Mouse (Mus musculus): ENCODE data around the gene Gm37240. TPM values are rescaled to one million over a fixed set of nuclear protein-coding genes. Genes with fewer than 3 reads are reported as not detected.

Gene Gm37240
- polyA plus RNA-seq, 1 experiment, result not detected

- TF ChIP-seq POLR2A (IDR thresholded peaks at IDR 0.05; ENCODE audit: borderline replicate concordance, low read depth, low read length), result no peak
- no peak for TF ChIP-seq CTCF (IDR thresholded peaks at IDR 0.05; ENCODE audit: low read depth, low read length)
- no peak overlapping the region for H3K27ac ChIP-seq (ENCODE audit: insufficient read depth, low read depth, low read length)
- H3K4me3 ChIP-seq (ENCODE audit: insufficient read depth, low read length), result no peak overlapping the region
- peaks cover 22% of the 10 kb centered on the region for H3K4me1 ChIP-seq (ENCODE audit: control insufficient read depth, insufficient read depth, low read length)
Observed at GRCm38 (mm10) chr3:84770518-84770917, 1116.8 kb downstream of the Gm37240 start.

- H3K4me1 ChIP-seq (ENCODE audit: control insufficient read depth, insufficient read depth, low read length), result peaks cover 22% of the 10 kb centered on the region
- H3K27ac ChIP-seq (ENCODE audit: insufficient read depth, low read depth, low read length), result no peak overlapping the region
- TF ChIP-seq CTCF (IDR thresholded peaks at IDR 0.05; ENCODE audit: low read depth, low read length) (0 out of 2 replicates have a peak, but pooled peaks have one; percentile 9), POLR2A (IDR thresholded peaks at IDR 0.05; ENCODE audit: borderline replicate concordance, low read depth, low read length) (no peak)
- H3K4me3 ChIP-seq (ENCODE audit: insufficient read depth, low read length), result no peak overlapping the region
Observed at GRCm38 (mm10) chr3:84769411-84769810, 1117.9 kb downstream of the Gm37240 start.

- no peak overlapping the region for H3K4me3 ChIP-seq (ENCODE audit: insufficient read depth, low read length)
- TF ChIP-seq POLR2A (IDR thresholded peaks at IDR 0.05; ENCODE audit: borderline replicate concordance, low read depth, low read length) (no peak), CTCF (IDR thresholded peaks at IDR 0.05; ENCODE audit: low read depth, low read length) (no peak)
- H3K27ac ChIP-seq (ENCODE audit: insufficient read depth, low read depth, low read length), result no peak overlapping the region
- peaks cover 22% of the 10 kb centered on the region for H3K4me1 ChIP-seq (ENCODE audit: control insufficient read depth, insufficient read depth, low read length)
Observed at GRCm38 (mm10) chr3:84768940-84769339, 1118.4 kb downstream of the Gm37240 start.

GRCm38 (mm10) chr3:84753816-84754215, 1133.5 kb downstream of the Gm37240 start:
- peaks cover 9% of the 10 kb centered on the region for H3K4me1 ChIP-seq (ENCODE audit: control insufficient read depth, insufficient read depth, low read length)
- no peak overlapping the region for H3K4me3 ChIP-seq (ENCODE audit: insufficient read depth, low read length)
- TF ChIP-seq POLR2A (IDR thresholded peaks at IDR 0.05; ENCODE audit: borderline replicate concordance, low read depth, low read length) (no peak), CTCF (IDR thresholded peaks at IDR 0.05; ENCODE audit: low read depth, low read length) (no peak)
- H3K27ac ChIP-seq (ENCODE audit: insufficient read depth, low read depth, low read length), result no peak overlapping the region

- Histone ChIP-seq H3K4me1 (ENCODE audit: control insufficient read depth, insufficient read depth, low read length) (peaks cover 21% of the 10 kb centered on the region), H3K4me3 (ENCODE audit: insufficient read depth, low read length) (no peak overlapping the region), H3K27ac (ENCODE audit: insufficient read depth, low read depth, low read length) (peak overlapping the region; percentile 11; the same call in 1 of the 2 replicates)
- TF ChIP-seq CTCF (IDR thresholded peaks at IDR 0.05; ENCODE audit: low read depth, low read length) (no peak), POLR2A (IDR thresholded peaks at IDR 0.05; ENCODE audit: borderline replicate concordance, low read depth, low read length) (no peak)
Observed at GRCm38 (mm10) chr3:84749222-84749621, 1138.1 kb downstream of the Gm37240 start.

- Histone ChIP-seq H3K4me1 (ENCODE audit: control insufficient read depth, insufficient read depth, low read length) (peaks cover 21% of the 10 kb centered on the region), H3K27ac (ENCODE audit: insufficient read depth, low read depth, low read length) (peak overlapping the region; percentile 6; the same call in 1 of the 2 replicates), H3K4me3 (ENCODE audit: insufficient read depth, low read length) (no peak overlapping the region)
- no peak for TF ChIP-seq POLR2A (IDR thresholded peaks at IDR 0.05; ENCODE audit: borderline replicate concordance, low read depth, low read length)
Observed at GRCm38 (mm10) chr3:84748139-84748538, 1139.2 kb downstream of the Gm37240 start.

- H3K4me1 ChIP-seq (ENCODE audit: control insufficient read depth, insufficient read depth, low read length), result peaks cover 21% of the 10 kb centered on the region
- no peak overlapping the region for H3K27ac ChIP-seq (ENCODE audit: insufficient read depth, low read depth, low read length)
- H3K4me3 ChIP-seq (ENCODE audit: insufficient read depth, low read length), result no peak overlapping the region
- no peak for TF ChIP-seq CTCF (IDR thresholded peaks at IDR 0.05; ENCODE audit: low read depth, low read length)
- no peak for TF ChIP-seq POLR2A (IDR thresholded peaks at IDR 0.05; ENCODE audit: borderline replicate concordance, low read depth, low read length)
Observed at GRCm38 (mm10) chr3:84745537-84746189, 1141.7 kb downstream of the Gm37240 start.

GRCm38 (mm10) chr3:84744707-84745106, 1142.6 kb downstream of the Gm37240 start:
- Histone ChIP-seq H3K4me1 (ENCODE audit: control insufficient read depth, insufficient read depth, low read length) (peaks cover 20% of the 10 kb centered on the region), H3K4me3 (ENCODE audit: insufficient read depth, low read length) (no peak overlapping the region), H3K27ac (ENCODE audit: insufficient read depth, low read depth, low read length) (no peak overlapping the region)
- no peak for TF ChIP-seq CTCF (IDR thresholded peaks at IDR 0.05; ENCODE audit: low read depth, low read length)
- TF ChIP-seq POLR2A (IDR thresholded peaks at IDR 0.05; ENCODE audit: borderline replicate concordance, low read depth, low read length), result no peak

- Histone ChIP-seq H3K27ac (ENCODE audit: insufficient read depth, low read depth, low read length) (no peak overlapping the region), H3K4me3 (ENCODE audit: insufficient read depth, low read length) (no peak overlapping the region), H3K4me1 (ENCODE audit: control insufficient read depth, insufficient read depth, low read length) (peaks cover 20% of the 10 kb centered on the region)
- TF ChIP-seq POLR2A (IDR thresholded peaks at IDR 0.05; ENCODE audit: borderline replicate concordance, low read depth, low read length) (no peak), CTCF (IDR thresholded peaks at IDR 0.05; ENCODE audit: low read depth, low read length) (no peak)
Observed at GRCm38 (mm10) chr3:84740050-84740596, 1147.2 kb downstream of the Gm37240 start.

GRCm38 (mm10) chr3:84737137-84737536, 1150.2 kb downstream of the Gm37240 start:
- Histone ChIP-seq H3K4me3 (ENCODE audit: insufficient read depth, low read length) (no peak overlapping the region), H3K27ac (ENCODE audit: insufficient read depth, low read depth, low read length) (peak overlapping the region; percentile 3), H3K4me1 (ENCODE audit: control insufficient read depth, insufficient read depth, low read length) (peaks cover 20% of the 10 kb centered on the region)
- no peak for TF ChIP-seq CTCF (IDR thresholded peaks at IDR 0.05; ENCODE audit: low read depth, low read length)
- no peak for TF ChIP-seq POLR2A (IDR thresholded peaks at IDR 0.05; ENCODE audit: borderline replicate concordance, low read depth, low read length)

All from bone marrow macrophage, adult 2 months (primary cell).